Mouse (Mus musculus): ENCODE measurements around the gene Tbc1d2b. TPM values are rescaled to one million over a fixed set of nuclear protein-coding genes. Genes with fewer than 3 reads are reported as not detected.
A peak's percentile ranks its signal among the peaks of the same experiment; 100 is the strongest.

Tbc1d2b gene
- polyA plus RNA-seq (2015; fragmentation: Nextera tagmentation; extraction: Ambion mirVana) = 5.1 and 6.3 TPM in 2 replicates

DNA sequence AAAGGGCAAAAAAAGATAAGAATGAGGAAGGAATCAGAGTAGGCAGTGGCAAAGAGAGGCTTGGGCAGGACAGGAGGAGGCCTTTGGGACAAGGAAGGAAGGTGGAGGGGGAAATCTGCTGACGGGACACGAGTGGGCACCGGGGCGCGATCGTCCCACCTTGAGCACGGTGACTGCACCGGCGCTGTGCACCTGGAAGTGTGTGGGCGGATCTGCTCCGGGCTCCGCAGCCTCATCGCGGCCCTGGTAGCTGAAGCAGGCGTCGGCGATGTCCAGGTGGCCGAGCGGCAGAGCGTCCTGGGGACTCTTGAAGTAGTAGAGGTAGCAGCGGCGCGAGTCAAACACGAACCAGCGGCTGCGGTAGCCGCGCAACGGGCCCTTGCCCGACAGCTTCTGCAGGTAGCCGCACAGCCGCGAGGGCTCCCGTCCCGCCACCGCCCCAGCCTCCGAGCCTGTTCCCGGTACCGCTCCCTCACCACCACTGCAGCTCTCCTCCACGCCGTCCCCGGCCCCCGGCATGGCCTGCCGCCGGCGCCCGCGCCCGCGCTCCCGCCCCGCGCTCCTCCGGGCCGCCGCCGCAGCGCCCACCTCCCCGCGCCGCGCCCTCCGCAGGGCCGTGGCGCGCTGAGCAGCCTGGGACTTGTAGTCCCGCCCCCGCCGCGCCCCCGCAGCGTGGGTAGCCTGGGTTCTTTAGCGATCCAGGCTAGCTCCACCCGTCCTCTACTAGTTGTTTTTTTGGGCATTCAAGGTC is at the start of gene Tbc1d2b:
Gene Tbc1d2b (minus strand): TSS at position 612 of the 751 bp plus-strand sequence.
- ATAC-seq = peak; percentile 95
- peak within 1 kb of the TSS; percentile 84 for H3K4me3 ChIP-seq (ENCODE audit: low read length)
- no peaks in the 10 kb centered on the region for H3K9me3 ChIP-seq (ENCODE audit: control insufficient read depth, low read length)
- H3K27me3 ChIP-seq (replicated peaks; ENCODE audit: control insufficient read depth, insufficient read depth, low read length) = no peaks in the 10 kb centered on the region
- peak within 1 kb of the TSS; percentile 95 for H3K9ac ChIP-seq (ENCODE audit: low read depth, low read length)
- WGBS = 1% methylated on average over 55 of the region's 74 CpGs
- peak within 1 kb of the TSS; percentile 87 for H3K4me2 ChIP-seq (ENCODE audit: low read length)
- H3K27ac ChIP-seq (ENCODE audit: low read depth, low read length) = peak within 1 kb of the TSS; percentile 58; the same call in 1 of the 2 replicates
- no peaks in the 10 kb centered on the region for H3K36me3 ChIP-seq (ENCODE audit: control insufficient read depth, insufficient read depth, low read length)
- peaks cover 12% of the 10 kb centered on the region for H3K4me1 ChIP-seq (ENCODE audit: control insufficient read depth, insufficient read depth, low read depth, low read length)

DNA sequence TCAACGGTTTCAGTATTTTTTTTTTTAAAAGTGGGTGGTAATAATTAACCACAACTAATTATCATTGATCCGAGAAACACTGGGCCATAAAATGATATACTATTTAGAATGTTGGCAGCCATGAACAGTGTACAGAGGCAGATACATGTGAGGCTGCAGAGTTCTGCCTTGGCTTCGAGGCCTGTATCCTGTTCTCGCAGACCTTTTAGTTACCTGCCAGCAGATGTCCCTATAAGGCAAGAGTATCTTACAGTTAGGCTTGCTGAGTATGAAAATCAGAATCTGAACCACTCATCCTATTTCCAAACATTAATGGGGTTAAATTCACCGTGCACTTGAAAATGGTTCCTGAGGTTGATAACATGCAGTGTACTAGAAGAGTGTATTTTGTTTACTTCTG is 45.7 kb upstream of the Tbc1d2b start:
- no peaks in the 10 kb centered on the region for H3K27me3 ChIP-seq (replicated peaks; ENCODE audit: control insufficient read depth, insufficient read depth, low read length)
- no peak overlapping the region for H3K4me2 ChIP-seq (ENCODE audit: low read length)
- H3K4me3 ChIP-seq (ENCODE audit: low read length) = no peak overlapping the region
- WGBS = 60% methylated on average over 5 of the region's 5 CpGs
- H3K4me1 ChIP-seq (ENCODE audit: control insufficient read depth, insufficient read depth, low read depth, low read length) = no peaks in the 10 kb centered on the region
- H3K9ac ChIP-seq (ENCODE audit: low read depth, low read length) = no peak overlapping the region
- H3K27ac ChIP-seq (ENCODE audit: low read depth, low read length) = no peak overlapping the region
- peak; percentile 80; the same call in 1 of the 2 replicates for ATAC-seq
- H3K36me3 ChIP-seq (ENCODE audit: control insufficient read depth, insufficient read depth, low read length) = no peaks in the 10 kb centered on the region
- no peaks in the 10 kb centered on the region for H3K9me3 ChIP-seq (ENCODE audit: control insufficient read depth, low read length)

DNA sequence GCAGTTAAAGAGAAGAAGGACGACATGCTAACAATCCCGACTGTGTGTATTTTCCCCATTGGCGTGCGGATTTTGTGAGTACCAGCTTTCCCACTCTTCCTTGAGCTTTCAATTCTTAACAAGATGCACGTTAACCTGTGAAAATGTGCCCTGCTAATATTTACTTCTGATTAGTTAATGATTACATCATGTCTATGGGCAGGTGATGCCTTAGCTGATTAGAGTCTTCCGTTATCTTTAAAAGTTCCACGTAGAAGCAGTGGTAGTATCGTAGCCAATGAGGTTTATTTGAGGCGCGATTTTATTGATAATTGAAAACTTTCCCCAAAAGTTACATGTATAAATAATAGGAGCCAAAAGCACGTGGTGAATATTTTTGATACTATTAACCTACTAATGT is 45.1 kb upstream of the Tbc1d2b start:
- no peak for ATAC-seq
- no peaks in the 10 kb centered on the region for H3K27me3 ChIP-seq (replicated peaks; ENCODE audit: control insufficient read depth, insufficient read depth, low read length)
- H3K9me3 ChIP-seq (ENCODE audit: control insufficient read depth, low read length) = no peaks in the 10 kb centered on the region
- no peaks in the 10 kb centered on the region for H3K36me3 ChIP-seq (ENCODE audit: control insufficient read depth, insufficient read depth, low read length)
- H3K27ac ChIP-seq (ENCODE audit: low read depth, low read length) = no peak overlapping the region
- no peak overlapping the region for H3K4me2 ChIP-seq (ENCODE audit: low read length)
- H3K4me3 ChIP-seq (ENCODE audit: low read length) = no peak overlapping the region
- no peak overlapping the region for H3K9ac ChIP-seq (ENCODE audit: low read depth, low read length)
- 90% methylated on average over 11 of the region's 11 CpGs for WGBS
- no peaks in the 10 kb centered on the region for H3K4me1 ChIP-seq (ENCODE audit: control insufficient read depth, insufficient read depth, low read depth, low read length)

DNA sequence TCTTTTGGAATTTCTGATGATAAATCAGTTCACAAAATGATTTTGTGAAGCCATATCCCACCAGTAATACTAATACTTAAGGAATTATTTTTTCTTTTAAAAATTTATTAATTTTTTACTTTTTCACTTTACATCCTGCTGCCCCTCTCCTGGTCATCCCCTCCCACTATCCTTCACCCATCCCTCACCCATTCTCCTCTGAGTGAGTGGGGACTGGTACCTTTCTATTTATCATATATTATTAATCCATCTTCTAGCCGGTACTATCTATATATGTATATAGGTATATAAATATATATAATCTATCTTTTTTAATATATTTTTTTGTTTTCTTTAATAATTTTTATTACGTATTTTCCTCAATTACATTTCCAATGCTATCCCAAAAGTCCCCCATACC is 33.6 kb upstream of the Tbc1d2b start:
- Histone ChIP-seq H3K9me3 (ENCODE audit: control insufficient read depth, low read length) (no peaks in the 10 kb centered on the region), H3K36me3 (ENCODE audit: control insufficient read depth, insufficient read depth, low read length) (no peaks in the 10 kb centered on the region), H3K9ac (ENCODE audit: low read depth, low read length) (no peak overlapping the region), H3K4me2 (ENCODE audit: low read length) (no peak overlapping the region), H3K4me3 (ENCODE audit: low read length) (no peak overlapping the region), H3K27ac (ENCODE audit: low read depth, low read length) (no peak overlapping the region), H3K27me3 (replicated peaks; ENCODE audit: control insufficient read depth, insufficient read depth, low read length) (no peaks in the 10 kb centered on the region), H3K4me1 (ENCODE audit: control insufficient read depth, insufficient read depth, low read depth, low read length) (no peaks in the 10 kb centered on the region)
- ATAC-seq = no peak
- WGBS = 97% methylated on average over 2 of the region's 2 CpGs

DNA sequence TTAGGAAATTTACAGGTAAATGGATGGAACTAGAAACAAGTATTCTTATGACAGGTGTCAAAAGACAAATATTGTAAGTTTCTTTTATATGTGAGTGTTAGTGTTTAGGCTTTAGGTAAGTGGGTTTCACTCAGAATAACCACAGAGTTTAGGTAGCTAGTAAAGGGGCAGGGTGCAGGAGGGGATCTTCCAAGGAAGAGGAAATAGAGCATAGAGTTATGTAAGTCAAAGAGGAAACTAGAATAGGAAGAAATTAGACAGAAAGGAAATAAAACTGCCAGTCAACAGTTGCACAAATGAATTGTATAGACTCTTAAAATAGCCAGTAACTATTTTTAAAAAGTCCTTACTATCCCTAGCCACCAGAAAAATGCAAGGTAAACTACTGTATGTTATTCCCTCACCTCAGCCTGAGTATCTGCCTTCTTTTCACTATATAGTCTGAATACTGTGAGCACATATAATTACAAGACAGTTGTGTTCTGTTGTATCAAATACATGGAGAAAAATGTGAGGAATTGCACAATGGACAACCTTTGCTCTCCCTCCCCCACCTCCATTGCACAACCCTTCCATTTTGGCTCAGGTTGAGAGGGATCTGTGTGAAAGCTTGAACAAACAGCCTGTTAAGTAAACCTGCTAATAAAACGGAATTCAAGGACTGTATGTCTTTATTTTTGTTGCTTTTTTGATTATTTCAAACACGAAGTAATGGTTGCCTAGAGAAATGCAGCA is 32.7 kb upstream of the Tbc1d2b start:
- no peak overlapping the region for H3K27ac ChIP-seq (ENCODE audit: low read depth, low read length)
- H3K4me1 ChIP-seq (ENCODE audit: control insufficient read depth, insufficient read depth, low read depth, low read length) = no peaks in the 10 kb centered on the region
- H3K9me3 ChIP-seq (ENCODE audit: control insufficient read depth, low read length) = no peaks in the 10 kb centered on the region
- H3K36me3 ChIP-seq (ENCODE audit: control insufficient read depth, insufficient read depth, low read length) = no peaks in the 10 kb centered on the region
- no peak overlapping the region for H3K4me2 ChIP-seq (ENCODE audit: low read length)
- H3K4me3 ChIP-seq (ENCODE audit: low read length) = no peak overlapping the region
- H3K27me3 ChIP-seq (replicated peaks; ENCODE audit: control insufficient read depth, insufficient read depth, low read length) = no peaks in the 10 kb centered on the region
- no peak overlapping the region for H3K9ac ChIP-seq (ENCODE audit: low read depth, low read length)
- no peak for ATAC-seq
- WGBS = 78% methylated on average over 2 of the region's 2 CpGs

DNA sequence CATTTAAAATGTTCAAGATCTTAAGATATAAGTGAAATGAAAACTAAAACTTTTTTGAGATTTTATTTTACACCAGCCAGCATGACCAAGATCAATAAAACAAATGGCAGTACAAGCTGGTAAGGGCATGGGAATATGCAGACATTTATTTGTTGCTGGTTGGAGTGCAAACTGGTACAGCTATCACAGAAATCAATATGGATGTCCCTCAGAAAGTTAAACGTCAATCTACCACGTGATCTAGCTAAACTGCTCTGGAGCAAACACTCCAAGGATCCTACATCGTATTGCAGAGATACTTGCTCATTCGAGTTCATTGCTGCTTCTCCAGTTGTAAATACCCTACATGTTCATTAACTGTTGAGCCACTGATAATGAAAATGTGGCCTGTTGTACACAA is 32.1 kb upstream of the Tbc1d2b start:
- Histone ChIP-seq H3K36me3 (ENCODE audit: control insufficient read depth, insufficient read depth, low read length) (no peaks in the 10 kb centered on the region), H3K27ac (ENCODE audit: low read depth, low read length) (no peak overlapping the region), H3K4me2 (ENCODE audit: low read length) (no peak overlapping the region), H3K4me1 (ENCODE audit: control insufficient read depth, insufficient read depth, low read depth, low read length) (no peaks in the 10 kb centered on the region), H3K9ac (ENCODE audit: low read depth, low read length) (no peak overlapping the region), H3K9me3 (ENCODE audit: control insufficient read depth, low read length) (no peaks in the 10 kb centered on the region), H3K4me3 (ENCODE audit: low read length) (no peak overlapping the region), H3K27me3 (replicated peaks; ENCODE audit: control insufficient read depth, insufficient read depth, low read length) (no peaks in the 10 kb centered on the region)
- WGBS = 84% methylated on average over 4 of the region's 4 CpGs
- no peak for ATAC-seq

DNA sequence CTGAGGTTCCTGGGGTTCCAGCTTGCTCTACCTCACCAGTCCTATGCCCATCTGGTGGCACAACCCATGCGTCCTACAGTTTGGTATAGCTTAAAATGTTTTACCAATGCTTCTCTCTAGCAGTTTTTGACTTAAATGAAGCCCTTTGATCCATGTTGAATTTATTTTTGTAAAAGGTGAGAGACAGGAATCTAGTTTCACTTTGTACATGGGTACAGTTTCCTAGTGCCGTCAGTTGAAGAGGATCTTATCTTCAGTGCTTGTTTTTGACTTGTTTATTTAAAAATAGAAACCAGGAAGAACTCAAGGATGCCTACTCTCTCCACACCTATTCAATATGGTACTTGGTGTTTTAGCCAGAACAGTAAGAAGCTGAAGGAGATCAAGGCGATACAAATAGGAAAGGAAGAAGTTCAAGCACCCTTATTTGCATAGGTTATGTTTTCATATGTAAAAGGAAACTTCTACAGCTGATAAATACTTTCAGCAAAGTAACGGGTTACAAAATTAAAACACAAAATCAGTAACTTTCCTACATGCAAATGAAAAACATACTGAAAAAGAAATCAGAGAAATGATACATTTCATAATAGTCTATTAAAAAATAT is 30.6 kb upstream of the Tbc1d2b start:
- Histone ChIP-seq H3K27ac (ENCODE audit: low read depth, low read length) (no peak overlapping the region), H3K9me3 (ENCODE audit: control insufficient read depth, low read length) (no peaks in the 10 kb centered on the region), H3K27me3 (replicated peaks; ENCODE audit: control insufficient read depth, insufficient read depth, low read length) (no peaks in the 10 kb centered on the region), H3K36me3 (ENCODE audit: control insufficient read depth, insufficient read depth, low read length) (no peaks in the 10 kb centered on the region), H3K9ac (ENCODE audit: low read depth, low read length) (no peak overlapping the region), H3K4me2 (ENCODE audit: low read length) (no peak overlapping the region), H3K4me3 (ENCODE audit: low read length) (no peak overlapping the region), H3K4me1 (ENCODE audit: control insufficient read depth, insufficient read depth, low read depth, low read length) (no peaks in the 10 kb centered on the region)
- no peak for ATAC-seq
- 86% methylated on average over 4 of the region's 4 CpGs for WGBS

DNA sequence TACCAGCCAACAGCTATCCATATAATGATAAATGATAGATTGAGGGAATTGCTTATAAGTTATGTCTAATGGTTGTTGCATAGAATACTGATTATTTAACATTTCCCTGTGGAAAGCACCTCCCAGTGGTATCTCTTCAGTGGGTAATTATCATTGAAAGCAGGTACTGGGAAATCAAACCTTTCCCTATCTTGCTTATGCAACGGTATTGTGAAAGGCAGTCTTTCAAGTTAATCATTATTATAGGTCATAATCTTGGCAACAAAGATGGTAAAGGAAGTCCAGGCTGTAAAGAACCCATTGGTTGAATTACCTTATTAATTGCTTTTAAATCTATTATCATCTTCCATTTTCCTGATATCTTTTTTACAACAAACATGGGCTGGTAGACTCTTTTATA is 27.0 kb upstream of the Tbc1d2b start:
- Histone ChIP-seq H3K9me3 (ENCODE audit: control insufficient read depth, low read length) (no peaks in the 10 kb centered on the region), H3K27ac (ENCODE audit: low read depth, low read length) (no peak overlapping the region), H3K4me3 (ENCODE audit: low read length) (no peak overlapping the region), H3K36me3 (ENCODE audit: control insufficient read depth, insufficient read depth, low read length) (no peaks in the 10 kb centered on the region), H3K27me3 (replicated peaks; ENCODE audit: control insufficient read depth, insufficient read depth, low read length) (no peaks in the 10 kb centered on the region), H3K9ac (ENCODE audit: low read depth, low read length) (no peak overlapping the region), H3K4me2 (ENCODE audit: low read length) (no peak overlapping the region), H3K4me1 (ENCODE audit: control insufficient read depth, insufficient read depth, low read depth, low read length) (no peaks in the 10 kb centered on the region)
- 71% methylated on average over 1 of the region's 1 CpGs for WGBS
- ATAC-seq = no peak
